Mouse (Mus musculus): ENCODE measurements around the gene Zbtb39.

- no peak for TF ChIP-seq CTCF (IDR thresholded peaks at IDR 0.05; ENCODE audit: insufficient read depth, low read length)
- TF ChIP-seq POLR2A (IDR thresholded peaks at IDR 0.05; ENCODE audit: borderline replicate concordance, extremely low read depth, low read depth, low read length): no peak
Observed at GRCm38 (mm10) chr10:127759181-127760110, 20.1 kb downstream of the Zbtb39 start, which contains the start of the genes Rdh1 and Rdh16f1.
